Mouse (Mus musculus) heart, postnatal 0 days (tissue): Measurements from ENCODE around the gene Hgfac. TPM values are rescaled to one million over a fixed set of nuclear protein-coding genes. Genes with fewer than 3 reads are reported as not detected.

ENCODE experiments used
- ATAC-seq: fragments of 200-750 bp; cut with Nextera tagmentation; 2 replicates; pipeline ENCODE4 v1.8.0; 2017; ENCODE audit warnings: low read depth, moderate number of reproducible peaks, moderate library complexity; ENCODE audit not compliant: insufficient read depth
- DNase-seq: peaks from one replicate; pipeline ENCODE4 v3.0.0-alpha.2; 2016; ENCODE audit warnings: low spot score
- H3K27ac ChIP-seq: fragments of 300-500 bp; sonication (generic); 2 replicates; pipeline ENCODE4 v1.5.1; 2014; ENCODE audit warnings: low read depth, mild to moderate bottlenecking
- H3K27me3 ChIP-seq: fragments of 300-500 bp; sonication (generic); 2 replicates; pipeline ENCODE4 v1.6.1; 2014; ENCODE audit warnings: low read length, mixed read lengths; ENCODE audit not compliant: control insufficient read depth, insufficient read depth
- H3K36me3 ChIP-seq: fragments of 300-500 bp; sonication (generic); replicated peaks from 2 replicates; pipeline ENCODE4 v1.6.1; 2014; ENCODE audit warnings: low read length, mixed read lengths; ENCODE audit not compliant: control insufficient read depth, insufficient read depth
- H3K4me1 ChIP-seq: fragments of 300-500 bp; sonication (generic); 2 replicates; pipeline ENCODE4 v1.6.1; 2014; ENCODE audit warnings: antibody characterized with exemption; ENCODE audit not compliant: control insufficient read depth, insufficient read depth
- H3K4me2 ChIP-seq: fragments of 300-500 bp; sonication (generic); 2 replicates; pipeline ENCODE4 v1.6.1; 2014; ENCODE audit warnings: low read depth, mild to moderate bottlenecking, low read length, moderate library complexity
- H3K4me3 ChIP-seq: fragments of 300-500 bp; sonication (generic); 2 replicates; pipeline ENCODE4 v1.5.1; 2014; ENCODE audit warnings: low read depth, low read length
- H3K9ac ChIP-seq: fragments of 300-500 bp; sonication (generic); replicated peaks from 2 replicates; pipeline ENCODE4 v1.6.1; 2014; ENCODE audit warnings: low read depth, low read length, mixed read lengths
- H3K9me3 ChIP-seq: fragments of 300-500 bp; sonication (generic); replicated peaks from 2 replicates; pipeline ENCODE4 v1.6.1; 2016; ENCODE audit warnings: low read length; ENCODE audit not compliant: control insufficient read depth
- CTCF ChIP-seq: IDR thresholded peaks from 2 replicates; pipeline ENCODE4 v1.5.1; 2016; ENCODE audit warnings: antibody characterized with exemption, control low read depth, low read depth
- EP300 ChIP-seq: IDR thresholded peaks from 2 replicates; pipeline ENCODE4 v1.6.1; 2016; ENCODE audit warnings: antibody characterized with exemption, low read depth
- WGBS: fragments of 180-500 bp; shearing (Covaris S2); extraction: QIAGEN DNeasy Blood & Tissue Kit; methylation state at CpG from one replicate; pipeline ENCODE4 v1.1.7; 2014; 5-methylcytosine and 5-hydroxymethylcytosine counted together
- polyA plus RNA-seq: library from polyadenylated mRNA; unstranded; fragments of >200 nt; fragmentation: Nextera tagmentation; extraction: Ambion mirVana; gene quantifications from 2 replicates; pipeline ENCODE4 v1.2.1, GENCODE M21; 2015
- total RNA-seq: library from RNA; depleted of rRNA; stranded (reverse); fragments of >200 nt; gene quantifications from 2 replicates; pipeline ENCODE4 v1.2.3, GENCODE M21; 2014; ENCODE audit warnings: low replicate concordance

The Hgfac gene
- total and polyA plus RNA-seq, 2 experiments from 2014 or later, result 0.36 TPM; not detected in 1

GRCm38 (mm10) chr5:35029303-35029702, 12.0 kb upstream of the Hgfac start:
- TF ChIP-seq EP300 (0 out of 2 replicates have a peak, but pooled peaks have one; percentile 13), CTCF (no peak)
- H3K27ac ChIP-seq, result 0 out of 2 replicates have a peak overlapping the region, but pooled peaks have one; percentile 3
- WGBS, result 81% methylated on average over 1 of the region's 1 CpGs

GRCm38 (mm10) chr5:35029755-35030154, 11.6 kb upstream of the Hgfac start:
- H3K27ac ChIP-seq, result no peak overlapping the region
- ATAC-seq (no peak), DNase-seq (no peak)
- TF ChIP-seq CTCF, result no peak
- no peak for TF ChIP-seq EP300
- H3K36me3 ChIP-seq, result peaks cover 80% of the 10 kb centered on the region
- no peaks in the 10 kb centered on the region for H3K4me1 ChIP-seq
- H3K9me3 ChIP-seq, result no peaks in the 10 kb centered on the region
- H3K4me3 ChIP-seq, result no peak overlapping the region
- no peak overlapping the region for H3K4me2 ChIP-seq
- H3K27me3 ChIP-seq, result no peaks in the 10 kb centered on the region
- 86% methylated on average over 5 of the region's 5 CpGs for WGBS
- H3K9ac ChIP-seq, result no peak overlapping the region

More at GRCm38 (mm10) chr5:35029303-35029702, 12.0 kb upstream of the Hgfac start:
- no peak overlapping the region for H3K4me2 ChIP-seq
- H3K4me3 ChIP-seq, result no peak overlapping the region
- H3K9ac ChIP-seq, result no peak overlapping the region
- DNase-seq (no peak), ATAC-seq (no peak)
- no peaks in the 10 kb centered on the region for H3K27me3 ChIP-seq
- H3K9me3 ChIP-seq, result no peaks in the 10 kb centered on the region
- peaks cover under 1% of the 10 kb centered on the region; the same call in 1 of the 2 replicates for H3K4me1 ChIP-seq
- peaks cover 82% of the 10 kb centered on the region for H3K36me3 ChIP-seq

DNA sequence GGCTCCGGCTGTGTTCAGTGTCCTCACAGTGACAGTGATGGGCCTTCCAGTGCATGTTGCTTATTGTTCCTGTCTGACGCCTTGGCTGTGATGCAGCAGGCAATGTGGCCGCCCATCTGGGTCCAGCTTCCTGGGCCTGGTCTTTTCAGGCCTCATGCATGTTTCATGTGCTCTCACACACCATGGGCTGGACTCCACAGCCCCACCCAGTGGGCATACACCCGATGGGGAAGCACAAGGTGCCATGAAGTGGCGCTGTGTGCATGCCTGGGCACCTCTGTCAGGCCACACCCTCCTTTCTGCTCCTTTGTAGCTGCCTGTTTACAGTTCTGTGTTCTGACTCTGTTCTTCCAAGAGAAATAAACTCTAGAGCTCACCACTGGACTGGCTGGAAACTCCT, 8.2 kb upstream of the Hgfac start:
- no peak for ATAC-seq
- H3K27ac ChIP-seq, result no peak overlapping the region
- peaks cover 50% of the 10 kb centered on the region for H3K36me3 ChIP-seq
- H3K27me3 ChIP-seq, result no peaks in the 10 kb centered on the region
- TF ChIP-seq CTCF, result peak; percentile 36
- TF ChIP-seq EP300, result no peak
- 74% methylated on average over 5 of the region's 5 CpGs for WGBS
- no peak overlapping the region for H3K4me3 ChIP-seq
- H3K9ac ChIP-seq, result no peak overlapping the region
- H3K4me1 ChIP-seq, result peaks cover 13% of the 10 kb centered on the region; the same call in 1 of the 2 replicates
- no peak for DNase-seq
- no peak overlapping the region for H3K4me2 ChIP-seq
- H3K9me3 ChIP-seq, result no peaks in the 10 kb centered on the region

- H3K4me1 ChIP-seq, result peaks cover 13% of the 10 kb centered on the region; the same call in 1 of the 2 replicates
- no peak for DNase-seq
- peaks cover 45% of the 10 kb centered on the region for H3K36me3 ChIP-seq
- TF ChIP-seq EP300, result no peak
- no peak for TF ChIP-seq CTCF
- H3K9ac ChIP-seq, result no peak overlapping the region
- H3K27ac ChIP-seq, result peak overlapping the region; percentile 88; the same call in 1 of the 2 replicates
- H3K9me3 ChIP-seq, result no peaks in the 10 kb centered on the region
- H3K27me3 ChIP-seq, result no peaks in the 10 kb centered on the region
- H3K4me3 ChIP-seq, result no peak overlapping the region
- 79% methylated on average over 1 of the region's 1 CpGs for WGBS
- H3K4me2 ChIP-seq, result no peak overlapping the region
- no peak for ATAC-seq
Measured at GRCm38 (mm10) chr5:35033619-35034018, 7.7 kb upstream of the Hgfac start.

GRCm38 (mm10) chr5:35035141-35035540, 6.2 kb upstream of the Hgfac start:
- peaks cover 13% of the 10 kb centered on the region; the same call in 1 of the 2 replicates for H3K4me1 ChIP-seq
- H3K36me3 ChIP-seq, result peaks cover 31% of the 10 kb centered on the region
- H3K9me3 ChIP-seq, result no peaks in the 10 kb centered on the region
- no peak overlapping the region for H3K4me3 ChIP-seq
- H3K27ac ChIP-seq, result peak overlapping the region; percentile 88
- DNase-seq (no peak), ATAC-seq (no peak)
- H3K9ac ChIP-seq, result no peak overlapping the region
- 69% methylated on average over 5 of the region's 5 CpGs for WGBS
- H3K27me3 ChIP-seq, result no peaks in the 10 kb centered on the region
- H3K4me2 ChIP-seq, result no peak overlapping the region
- TF ChIP-seq CTCF, result no peak
- TF ChIP-seq EP300, result no peak

- TF ChIP-seq CTCF (no peak), EP300 (0 out of 2 replicates have a peak, but pooled peaks have one; percentile 82)
- DNase-seq (peak; percentile 67), ATAC-seq (peak; percentile 75)
- peaks cover 13% of the 10 kb centered on the region; the same call in 1 of the 2 replicates for H3K4me1 ChIP-seq
- no peak overlapping the region for H3K4me3 ChIP-seq
- no peaks in the 10 kb centered on the region for H3K27me3 ChIP-seq
- H3K9ac ChIP-seq, result no peak overlapping the region
- H3K36me3 ChIP-seq, result peaks cover 26% of the 10 kb centered on the region
- H3K27ac ChIP-seq, result peak overlapping the region; percentile 88
- H3K4me2 ChIP-seq, result no peak overlapping the region
- 34% methylated on average over 4 of the region's 4 CpGs for WGBS
- no peaks in the 10 kb centered on the region for H3K9me3 ChIP-seq
Measured at GRCm38 (mm10) chr5:35035795-35036194, 5.5 kb upstream of the Hgfac start.
